Mouse (Mus musculus) retina, postnatal 1 day (tissue): ENCODE data around the gene Timp3.

Experiments used
- DNase-seq: peaks from one replicate; pipeline ENCODE4 v3.0.0-alpha.2; 2012

Timp3 gene

DNA sequence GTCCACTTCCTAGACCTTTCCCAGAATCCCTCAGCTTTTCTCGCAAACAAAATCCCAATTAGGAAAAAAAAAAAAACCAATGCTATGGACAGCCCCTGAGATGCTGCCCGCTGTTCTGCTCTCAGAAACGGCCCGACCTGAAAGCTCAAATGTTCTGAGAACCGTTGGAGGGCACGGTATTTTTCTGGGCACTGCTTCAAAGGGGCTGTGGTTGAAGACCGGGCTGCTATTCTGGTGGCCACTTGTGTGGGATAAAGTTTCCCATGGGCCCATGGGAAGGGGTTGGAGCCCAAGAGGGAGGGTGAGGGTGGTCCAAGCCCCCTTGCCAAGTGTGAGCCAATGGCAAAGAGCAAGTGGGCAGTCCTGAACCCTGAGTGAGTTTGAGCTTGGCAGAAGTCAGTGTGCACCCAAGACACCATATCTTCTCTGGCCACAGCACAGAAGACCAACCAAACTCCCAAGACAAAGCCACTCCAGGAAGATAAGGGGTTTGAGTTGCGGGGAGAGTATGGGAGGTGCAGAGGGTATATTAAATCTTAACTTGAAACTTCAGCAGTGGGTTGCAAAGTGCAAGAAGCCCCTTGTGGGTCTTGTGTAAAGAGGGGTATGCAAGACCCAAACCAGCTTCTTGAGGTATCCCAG is 29.2 kb downstream of the Timp3 start:
- DNase-seq: no peak

GRCm38 (mm10) chr10:86330993-86331680 is 31.0 kb downstream of the Timp3 start:
- DNase-seq: no peak

DNA sequence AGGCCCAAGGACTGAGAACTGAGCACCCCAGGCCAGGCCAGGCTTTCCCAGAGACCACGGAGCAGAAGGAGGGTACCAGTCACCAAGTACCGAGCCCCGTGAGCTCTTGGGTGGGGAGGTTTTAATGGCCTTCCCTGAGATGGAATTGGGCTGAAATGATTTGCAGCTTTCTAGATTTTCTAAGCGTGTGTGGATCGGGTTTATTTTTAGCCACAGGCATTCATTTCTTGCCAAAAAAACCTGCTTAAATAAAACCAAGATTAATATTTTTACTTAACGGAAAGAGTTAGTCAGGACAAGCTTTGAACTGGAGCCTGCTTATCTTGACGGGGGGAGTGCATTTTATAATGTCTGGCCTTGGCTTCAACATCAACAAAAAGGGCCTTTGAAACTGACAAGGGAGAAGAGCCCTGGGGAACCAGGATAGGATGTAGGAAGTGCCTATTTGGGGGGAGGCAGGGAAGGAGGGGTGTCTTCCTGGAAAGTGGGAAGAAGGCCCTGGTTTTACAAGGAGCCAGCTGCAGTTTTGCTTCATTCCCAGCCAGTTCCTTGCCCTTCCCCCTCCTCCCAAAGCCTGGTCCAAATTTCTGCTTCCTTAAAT is 31.6 kb downstream of the Timp3 start:
- no peak for DNase-seq

DNA sequence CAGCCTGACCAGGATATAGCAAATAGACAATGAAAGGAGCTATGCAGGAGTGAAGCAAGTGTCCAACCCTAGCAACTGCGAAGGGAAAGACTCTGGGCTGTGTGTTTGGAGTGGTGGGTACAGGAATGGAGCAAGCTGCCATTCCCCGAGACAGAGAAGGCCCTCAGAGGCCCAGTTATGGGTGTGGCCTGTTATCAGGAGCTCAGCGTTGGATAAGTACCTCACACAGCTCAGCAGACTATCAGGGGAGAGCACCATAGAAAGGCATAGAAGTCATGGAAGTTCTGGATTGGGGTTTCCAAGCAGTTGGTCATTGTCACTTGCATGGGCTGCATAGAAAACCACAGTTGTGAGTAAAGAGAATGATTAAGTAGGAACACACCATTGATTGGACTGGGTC is 32.8 kb downstream of the Timp3 start:
- no peak for DNase-seq

- DNase-seq: no peak
Measured at GRCm38 (mm10) chr10:86334581-86334980, 34.4 kb downstream of the Timp3 start.

DNA sequence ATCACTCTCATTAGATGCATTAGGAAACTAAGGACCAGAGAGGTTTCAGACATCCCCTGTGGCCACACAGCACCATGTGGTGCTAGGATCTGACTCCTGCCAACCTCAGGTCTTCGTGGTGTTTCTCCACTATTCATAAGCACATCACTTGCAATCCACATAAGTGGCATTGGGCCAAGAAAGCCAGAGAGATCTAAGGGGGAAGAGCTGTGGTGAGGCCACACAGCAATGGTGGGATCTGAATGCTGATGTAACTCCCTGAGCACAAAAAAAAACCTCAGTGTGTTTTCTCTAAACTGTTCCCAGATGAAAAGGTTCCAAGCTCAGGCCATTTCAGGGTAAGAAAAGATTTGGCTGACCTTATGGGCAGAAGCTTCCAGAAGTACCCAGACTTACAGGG is 36.3 kb downstream of the Timp3 start:
- no peak for DNase-seq

DNA sequence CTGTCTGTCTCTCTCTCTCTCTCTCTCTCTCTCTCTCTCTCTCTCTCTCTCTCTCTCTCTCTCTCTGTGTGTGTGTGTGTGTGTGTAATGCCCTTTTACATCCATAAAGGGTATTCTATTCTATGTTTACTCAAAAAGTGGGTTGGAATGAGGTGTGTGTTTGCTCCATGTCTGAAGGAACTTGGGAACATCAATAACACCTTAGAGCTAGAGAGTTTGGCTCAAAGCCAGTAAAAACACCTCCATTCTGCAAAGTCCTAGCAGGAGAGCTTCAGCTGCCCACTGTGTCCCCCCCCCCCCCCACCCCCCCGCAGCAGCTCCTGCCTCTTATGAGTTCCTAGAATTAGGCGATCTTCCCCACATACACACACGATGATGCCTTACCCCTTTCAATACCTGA is 37.1 kb downstream of the Timp3 start:
- DNase-seq: no peak

GRCm38 (mm10) chr10:86338121-86338715 is 38.0 kb downstream of the Timp3 start:
- DNase-seq: no peak

DNA sequence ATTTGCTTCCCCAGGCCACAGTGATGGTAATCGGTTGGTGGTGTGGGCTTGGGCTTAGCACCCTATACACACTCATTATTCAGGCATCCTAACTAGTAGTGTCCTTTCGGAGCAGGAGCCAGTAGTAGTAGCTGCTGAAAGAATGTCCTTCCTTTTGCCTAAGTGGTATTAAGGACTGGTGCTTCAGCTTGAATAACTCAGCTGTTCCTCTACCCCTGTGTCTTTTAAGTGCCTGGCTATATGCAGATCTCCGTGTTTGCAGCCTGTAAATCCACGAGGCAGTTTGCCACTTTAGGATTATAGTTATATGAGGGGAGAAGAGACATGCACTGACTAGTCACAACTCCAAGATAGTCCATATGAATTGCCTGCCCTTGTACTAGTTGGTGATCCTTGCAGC is 38.9 kb downstream of the Timp3 start:
- no peak for DNase-seq

DNA sequence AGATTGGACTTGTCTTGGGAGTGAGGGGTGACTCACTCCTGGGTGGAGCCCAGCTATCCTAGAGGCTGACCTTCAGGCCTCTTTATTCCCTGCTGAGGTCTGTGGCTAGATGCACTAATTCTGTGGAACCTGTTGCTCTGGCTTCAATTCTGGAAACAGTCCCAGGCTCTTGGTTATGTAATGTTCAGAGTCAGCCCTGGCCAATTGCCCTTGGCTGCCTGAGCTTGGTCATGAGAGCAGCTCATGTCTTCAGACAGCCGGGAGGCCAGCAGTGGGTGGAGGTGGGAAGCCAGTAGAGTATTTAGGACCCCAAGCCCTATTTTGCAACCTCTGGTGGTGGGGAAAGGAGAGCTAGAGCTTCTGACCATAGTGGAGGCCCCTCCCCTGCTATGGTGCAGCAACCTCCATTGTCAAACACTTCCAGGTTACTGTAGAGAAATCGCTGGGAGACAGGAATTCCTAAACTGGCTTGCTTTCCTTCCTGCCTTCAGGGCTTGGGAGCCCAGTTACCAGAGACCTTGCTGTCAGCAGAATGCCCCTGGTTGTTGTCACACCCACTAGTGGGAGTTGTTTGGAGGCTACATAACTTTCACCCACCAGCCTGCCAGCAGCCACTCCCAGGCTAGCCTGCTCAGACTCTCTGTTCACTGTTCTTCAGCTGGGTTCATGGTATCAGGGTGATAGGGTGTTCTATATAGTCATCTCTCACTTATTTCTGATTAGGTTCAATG is 39.6 kb downstream of the Timp3 start:
- no peak for DNase-seq

DNA sequence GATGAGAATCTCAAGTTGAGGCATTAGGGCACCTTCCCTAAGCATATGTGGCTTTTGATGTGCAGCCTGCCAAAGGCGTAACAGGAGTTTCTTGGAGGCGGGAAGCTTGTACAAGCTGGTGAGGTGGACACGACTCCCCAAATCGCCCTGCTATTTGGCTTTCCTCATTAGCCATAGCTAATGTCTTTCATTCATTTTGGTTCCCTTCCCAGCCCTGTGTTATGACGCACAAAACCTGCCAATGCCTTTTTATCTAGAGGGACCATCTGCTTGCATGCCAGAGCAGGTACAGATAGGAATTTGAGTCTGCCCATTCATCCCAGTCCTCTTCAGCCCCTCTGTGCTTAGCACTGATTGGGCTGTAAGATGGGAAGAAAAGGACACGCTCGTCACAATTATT is 40.2 kb downstream of the Timp3 start:
- DNase-seq: no peak

DNA sequence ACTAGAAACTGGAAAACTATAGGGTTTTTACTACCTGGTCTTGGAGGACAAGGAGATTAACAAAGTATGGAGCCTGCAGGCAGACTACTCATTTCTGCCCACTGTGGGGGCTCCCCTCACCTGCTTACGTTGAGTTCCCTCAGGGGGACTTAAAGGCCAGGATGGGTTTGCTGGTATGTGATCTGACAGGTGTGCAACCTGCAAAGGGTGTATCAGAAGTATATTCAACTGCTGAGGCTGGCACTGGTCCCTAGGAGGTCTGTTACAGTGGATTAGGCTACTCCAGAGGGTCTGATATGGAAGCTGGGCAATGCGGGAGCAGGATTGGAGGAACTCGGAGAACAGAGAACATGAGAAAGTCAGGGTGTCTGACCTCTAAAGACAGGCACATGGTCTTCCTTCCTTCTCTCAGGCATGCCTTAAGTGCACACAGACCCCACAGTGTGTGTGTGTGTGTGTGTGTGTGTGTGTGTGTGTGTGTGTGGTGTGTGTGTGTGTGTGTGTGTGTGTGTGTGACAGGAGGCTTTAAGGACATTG is 40.9 kb downstream of the Timp3 start:
- no peak for DNase-seq

- DNase-seq: peak; percentile 21
Measured at GRCm38 (mm10) chr10:86341589-86341988, 41.4 kb downstream of the Timp3 start.

DNA sequence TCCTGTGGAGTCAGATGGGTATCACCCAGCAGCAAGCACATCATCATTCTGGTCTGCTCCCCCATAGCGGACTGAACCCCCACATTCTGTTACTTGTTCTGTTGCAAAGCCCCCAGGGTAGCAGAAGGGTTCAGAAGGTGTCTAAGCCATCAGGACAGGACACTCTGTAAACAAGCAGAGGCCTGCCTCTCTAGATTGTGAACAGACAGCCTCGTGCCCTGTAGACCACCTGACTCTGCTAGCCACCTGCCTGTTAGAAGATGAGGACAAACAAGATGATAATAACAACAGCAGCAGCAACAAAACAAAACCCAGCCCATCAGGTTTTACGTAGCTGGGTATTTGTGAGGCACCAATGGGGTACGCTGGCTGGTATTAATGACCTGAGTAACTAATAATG is 42.0 kb downstream of the Timp3 start:
- no peak for DNase-seq

- no peak for DNase-seq
Measured at GRCm38 (mm10) chr10:86342713-86343112, 42.5 kb downstream of the Timp3 start.

GRCm38 (mm10) chr10:86343362-86343761 is 43.2 kb downstream of the Timp3 start:
- no peak for DNase-seq

DNA sequence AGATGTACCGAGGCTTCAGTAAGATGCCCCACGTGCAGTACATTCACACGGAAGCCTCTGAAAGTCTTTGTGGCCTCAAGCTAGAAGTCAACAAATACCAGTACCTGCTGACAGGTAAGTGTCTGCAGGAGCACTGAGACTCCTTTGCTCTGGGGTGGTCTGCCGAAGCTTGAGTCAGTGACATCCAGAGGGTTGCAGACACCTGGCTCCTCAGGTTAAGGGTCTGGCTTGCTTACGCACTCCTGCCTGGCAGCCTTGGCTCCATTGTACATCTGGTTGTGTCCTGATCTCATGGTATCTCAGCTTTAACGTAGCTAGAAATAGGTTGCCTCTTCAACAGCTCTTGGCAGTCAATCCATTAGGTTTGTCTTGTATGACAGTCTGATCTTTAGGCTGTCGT is 43.8 kb downstream of the Timp3 start:
- DNase-seq: no peak

GRCm38 (mm10) chr10:86344654-86345053 is 44.5 kb downstream of the Timp3 start:
- no peak for DNase-seq

DNA sequence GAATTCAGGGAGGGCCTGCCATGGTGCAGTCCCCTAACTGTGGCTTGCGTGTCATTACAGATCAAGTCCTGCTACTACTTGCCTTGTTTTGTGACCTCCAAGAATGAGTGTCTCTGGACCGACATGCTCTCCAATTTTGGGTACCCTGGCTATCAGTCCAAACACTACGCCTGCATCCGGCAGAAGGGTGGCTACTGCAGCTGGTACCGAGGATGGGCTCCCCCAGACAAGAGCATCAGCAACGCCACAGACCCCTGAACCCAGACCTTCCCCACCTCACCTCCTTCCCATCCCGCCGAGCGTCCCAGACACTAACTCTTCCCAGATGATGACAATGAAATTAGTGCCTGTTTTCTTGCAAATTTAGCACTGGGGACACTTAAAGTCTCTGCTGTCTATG is 45.5 kb downstream of the Timp3 start:
- no peak for DNase-seq

DNA sequence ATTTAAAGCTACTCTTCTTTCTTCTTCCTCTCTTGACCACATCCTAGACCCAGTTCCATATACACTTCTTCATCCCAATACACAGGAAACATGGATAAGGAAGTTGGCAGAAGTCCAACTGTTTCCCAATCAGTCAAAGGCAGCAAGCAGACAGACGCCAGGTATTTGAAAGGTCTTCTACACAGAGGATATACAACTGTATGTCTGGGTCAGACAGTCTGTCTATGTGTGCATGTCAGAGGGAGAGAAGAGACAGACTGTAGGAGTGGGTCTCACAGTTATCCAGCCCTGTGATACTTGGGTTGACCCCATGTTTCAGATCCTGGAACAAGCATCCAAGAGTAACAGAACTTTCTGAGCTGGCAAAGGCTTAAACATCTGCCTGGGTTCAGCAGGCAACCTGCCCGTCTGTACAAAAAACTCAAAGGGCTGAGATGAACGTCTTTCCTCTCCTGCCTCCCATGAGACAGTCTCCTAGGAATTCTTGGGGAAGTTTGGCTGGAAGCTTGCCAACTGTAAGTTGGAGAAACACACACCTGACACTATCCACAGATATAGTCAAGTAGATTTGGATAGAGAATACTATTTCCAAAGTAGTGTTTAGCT is 46.2 kb downstream of the Timp3 start:
- DNase-seq: no peak

DNA sequence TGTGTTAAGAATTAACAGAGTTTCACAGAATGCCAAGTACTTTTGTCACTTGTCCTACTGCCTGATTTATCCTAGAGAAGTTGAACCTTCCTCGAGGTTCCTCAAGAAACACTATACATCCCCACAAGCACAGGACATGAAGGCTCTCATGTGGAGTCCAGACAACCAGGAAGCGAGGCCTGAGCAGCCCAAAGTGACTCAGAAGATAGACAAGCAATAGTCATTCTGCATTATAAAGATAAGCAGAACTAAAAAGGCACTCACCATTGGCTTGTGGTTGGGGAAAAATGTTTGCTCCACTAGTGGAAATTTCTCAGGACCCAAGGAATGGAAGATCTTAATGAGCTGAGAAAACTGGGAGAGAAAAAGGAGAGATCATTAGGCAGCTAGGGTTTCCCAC is 51.1 kb downstream of the Timp3 start:
- DNase-seq: no peak

GRCm38 (mm10) chr10:86352521-86352920 is 52.3 kb downstream of the Timp3 start:
- DNase-seq: no peak
